Mouse (Mus musculus): ENCODE measurements around the gene Pdhb. TPM values are rescaled to one million over a fixed set of nuclear protein-coding genes. Genes with fewer than 3 reads are reported as not detected.

Pdhb gene
- polyA plus RNA-seq, 1 experiment from 2014 or later: 207 TPM

DNA sequence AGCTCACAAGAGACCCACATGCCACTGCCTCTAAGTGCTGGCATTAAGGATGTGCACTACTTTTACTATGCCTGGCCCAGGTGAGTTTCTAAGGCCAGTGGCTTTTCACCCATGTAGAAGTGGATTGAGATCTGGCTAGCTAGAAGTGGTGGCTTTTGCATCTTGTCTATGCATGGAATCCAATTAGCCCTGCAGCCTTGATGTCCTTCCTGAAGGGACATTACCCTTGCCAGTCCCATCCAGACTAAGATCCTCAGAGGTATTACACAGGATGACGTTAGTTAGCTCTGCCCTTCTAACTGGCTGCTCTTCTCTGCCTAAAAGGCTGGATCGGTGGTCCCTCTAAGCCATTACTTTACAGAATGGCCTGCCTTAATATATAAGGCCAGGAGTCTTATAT is 40.2 kb upstream of the Pdhb start:
- no peak overlapping the region for H3K9ac ChIP-seq
- peaks cover 15% of the 10 kb centered on the region for H3K4me1 ChIP-seq
- H3K4me2 ChIP-seq (replicated peaks): no peak overlapping the region
- 88% methylated on average over 2 of the region's 2 CpGs for WGBS
- H3K27ac ChIP-seq: no peak overlapping the region
- H3K36me3 ChIP-seq: no peaks in the 10 kb centered on the region
- H3K9me3 ChIP-seq (replicated peaks): no peaks in the 10 kb centered on the region
- H3K4me3 ChIP-seq: no peak overlapping the region
- no peak for ATAC-seq (ENCODE audit: low FRiP score)
- H3K27me3 ChIP-seq: peaks cover 24% of the 10 kb centered on the region

DNA sequence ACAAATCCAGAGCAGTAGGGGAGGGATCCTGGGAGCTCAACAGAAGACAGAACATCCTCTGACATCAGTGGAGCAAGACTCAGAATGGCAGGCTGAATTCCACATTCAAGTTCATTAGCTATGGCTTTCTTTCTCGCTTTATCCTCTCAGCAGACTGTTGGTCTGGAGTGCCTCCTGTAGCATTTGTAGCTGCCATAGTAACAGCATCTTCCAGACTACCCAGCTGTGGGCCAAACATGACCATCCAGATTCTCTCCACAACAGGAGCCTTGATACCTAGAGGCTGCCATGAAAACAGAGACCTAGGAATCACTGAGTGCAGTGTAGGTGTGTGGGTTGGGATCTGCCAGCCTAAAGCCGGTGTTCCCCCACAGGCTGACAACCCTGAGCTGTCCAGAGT is 37.1 kb upstream of the Pdhb start:
- 84% methylated on average over 2 of the region's 2 CpGs for WGBS
- no peak for ATAC-seq (ENCODE audit: low FRiP score)

DNA sequence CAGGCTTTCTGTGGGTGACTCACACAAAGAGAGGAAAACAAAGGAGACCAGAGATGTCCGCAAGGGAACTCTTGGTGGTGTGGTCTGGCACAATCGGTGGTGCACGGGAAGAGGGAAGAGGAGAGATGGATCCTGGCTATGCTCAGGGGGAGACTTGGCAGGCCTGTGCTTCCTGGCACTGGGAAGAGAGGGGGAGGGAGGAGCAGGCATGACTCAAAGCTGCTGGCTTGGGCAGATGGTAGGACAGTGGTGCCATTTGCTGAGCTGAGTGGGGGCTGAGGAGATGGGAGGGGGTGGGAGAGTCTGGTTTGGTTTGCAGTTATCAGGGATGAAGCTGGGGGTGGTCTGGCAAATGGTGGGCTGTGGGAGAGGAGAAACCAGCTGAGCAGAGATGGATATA is 36.1 kb upstream of the Pdhb start:
- Histone ChIP-seq H3K36me3 (no peaks in the 10 kb centered on the region), H3K27me3 (no peaks in the 10 kb centered on the region), H3K9me3 (replicated peaks) (no peaks in the 10 kb centered on the region), H3K27ac (no peak overlapping the region), H3K4me3 (no peak overlapping the region), H3K9ac (no peak overlapping the region), H3K4me2 (replicated peaks) (no peak overlapping the region), H3K4me1 (peaks cover 11% of the 10 kb centered on the region)
- 73% methylated on average over 3 of the region's 3 CpGs for WGBS
- no peak for ATAC-seq (ENCODE audit: low FRiP score)

More for the DNA sequence above, 37.1 kb upstream of the Pdhb start:
- no peak overlapping the region for H3K4me3 ChIP-seq
- H3K9ac ChIP-seq: no peak overlapping the region
- no peaks in the 10 kb centered on the region for H3K9me3 ChIP-seq (replicated peaks)
- H3K4me1 ChIP-seq: peaks cover 15% of the 10 kb centered on the region
- no peak overlapping the region for H3K4me2 ChIP-seq (replicated peaks)
- no peaks in the 10 kb centered on the region for H3K36me3 ChIP-seq
- peaks cover 2% of the 10 kb centered on the region; the same call in 1 of the 2 replicates for H3K27me3 ChIP-seq
- H3K27ac ChIP-seq: no peak overlapping the region

DNA sequence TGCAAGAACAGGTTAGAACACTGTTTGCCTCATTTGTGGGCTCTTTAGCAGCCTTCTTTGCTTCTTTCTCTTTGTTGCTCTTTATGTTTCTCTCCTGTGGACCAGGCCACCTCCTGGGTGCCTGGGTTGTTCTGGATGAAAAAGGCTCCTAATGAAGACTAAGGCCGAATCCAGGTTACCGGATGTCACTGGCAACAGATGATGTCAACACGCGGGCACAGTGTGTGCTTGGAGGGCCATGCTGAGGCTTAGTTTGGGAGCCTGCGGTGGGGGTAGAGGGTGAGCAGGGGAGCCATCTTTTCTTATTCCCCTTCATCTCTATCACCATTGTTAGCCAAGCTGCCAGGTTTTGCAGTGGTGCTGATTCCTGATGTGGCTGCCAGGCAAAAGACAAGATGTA is 34.7 kb upstream of the Pdhb start:
- Histone ChIP-seq H3K9ac (no peak overlapping the region), H3K27ac (peak overlapping the region; percentile 55; the same call in 1 of the 2 replicates), H3K4me1 (peaks cover 11% of the 10 kb centered on the region), H3K4me3 (no peak overlapping the region), H3K27me3 (no peaks in the 10 kb centered on the region), H3K4me2 (replicated peaks) (no peak overlapping the region), H3K9me3 (replicated peaks) (no peaks in the 10 kb centered on the region), H3K36me3 (no peaks in the 10 kb centered on the region)
- WGBS: 52% methylated on average over 5 of the region's 5 CpGs
- no peak for ATAC-seq (ENCODE audit: low FRiP score)

DNA sequence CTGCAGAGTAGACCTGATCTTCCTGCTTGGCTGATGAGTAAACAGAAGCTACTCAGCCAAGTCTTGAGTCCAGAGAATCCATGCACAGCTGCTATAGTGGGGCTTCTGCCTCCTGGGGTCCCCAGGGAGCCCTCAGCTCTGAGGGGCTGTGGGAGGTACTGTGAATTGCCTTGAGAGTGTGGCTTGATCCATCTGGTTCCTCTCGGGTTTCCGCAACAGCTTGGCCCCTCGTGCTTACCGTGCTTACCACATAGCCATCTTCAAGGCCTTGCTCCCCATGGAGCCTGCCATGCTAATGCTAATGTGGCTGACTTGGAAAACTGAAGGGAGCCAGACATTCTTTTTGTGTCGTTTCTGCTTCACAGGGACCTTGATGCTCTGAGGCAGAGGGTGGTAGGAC is 34.3 kb upstream of the Pdhb start:
- no peaks in the 10 kb centered on the region for H3K9me3 ChIP-seq (replicated peaks)
- H3K27me3 ChIP-seq: no peaks in the 10 kb centered on the region
- ATAC-seq (ENCODE audit: low FRiP score): peak; percentile 62
- 10% methylated on average over 5 of the region's 5 CpGs for WGBS
- peaks cover 11% of the 10 kb centered on the region for H3K4me1 ChIP-seq
- H3K36me3 ChIP-seq: no peaks in the 10 kb centered on the region
- no peak overlapping the region for H3K4me2 ChIP-seq (replicated peaks)
- no peak overlapping the region for H3K4me3 ChIP-seq
- H3K9ac ChIP-seq: no peak overlapping the region
- H3K27ac ChIP-seq: peak overlapping the region; percentile 55; the same call in 1 of the 2 replicates

DNA sequence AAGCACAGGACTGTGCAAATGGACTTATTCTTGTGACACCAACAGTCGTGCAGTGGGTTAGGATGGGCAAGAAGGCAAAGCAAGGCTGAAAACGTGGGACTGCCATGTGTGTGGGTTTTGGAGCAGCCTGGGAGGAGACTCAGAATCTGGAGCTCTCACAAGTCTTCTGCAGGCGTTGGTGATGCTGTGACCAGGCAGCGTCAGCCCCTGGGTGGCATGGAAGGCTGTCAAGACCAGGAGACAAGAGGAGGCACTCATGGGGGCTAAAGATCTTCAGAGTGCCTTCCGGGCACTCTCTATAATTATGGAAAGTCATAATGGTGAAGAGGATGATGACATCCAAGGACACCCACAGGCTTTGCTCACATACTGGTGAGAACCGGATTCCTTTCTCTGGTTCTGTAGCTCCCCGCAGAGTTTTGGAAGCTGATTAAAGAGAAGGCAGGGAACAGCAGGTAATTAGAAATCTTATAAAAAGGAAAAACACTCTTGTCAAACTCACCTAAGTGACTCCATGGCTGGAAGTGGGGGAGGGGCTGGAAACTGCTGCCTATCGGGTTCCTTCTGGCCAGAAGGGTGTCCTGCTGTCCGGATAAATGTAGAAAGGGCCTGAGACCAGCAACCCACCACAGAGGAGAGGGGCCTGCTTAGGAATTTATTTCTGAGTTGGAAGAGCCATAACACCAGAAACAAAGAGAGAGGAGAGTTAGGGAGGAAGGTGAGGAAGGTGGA is 33.5 kb upstream of the Pdhb start:
- Histone ChIP-seq H3K9me3 (replicated peaks) (no peaks in the 10 kb centered on the region), H3K4me1 (peaks cover 11% of the 10 kb centered on the region), H3K27me3 (no peaks in the 10 kb centered on the region), H3K9ac (no peak overlapping the region), H3K4me2 (replicated peaks) (no peak overlapping the region), H3K4me3 (no peak overlapping the region), H3K36me3 (no peaks in the 10 kb centered on the region), H3K27ac (no peak overlapping the region)
- 49% methylated on average over 9 of the region's 9 CpGs for WGBS
- ATAC-seq (ENCODE audit: low FRiP score): no peak

DNA sequence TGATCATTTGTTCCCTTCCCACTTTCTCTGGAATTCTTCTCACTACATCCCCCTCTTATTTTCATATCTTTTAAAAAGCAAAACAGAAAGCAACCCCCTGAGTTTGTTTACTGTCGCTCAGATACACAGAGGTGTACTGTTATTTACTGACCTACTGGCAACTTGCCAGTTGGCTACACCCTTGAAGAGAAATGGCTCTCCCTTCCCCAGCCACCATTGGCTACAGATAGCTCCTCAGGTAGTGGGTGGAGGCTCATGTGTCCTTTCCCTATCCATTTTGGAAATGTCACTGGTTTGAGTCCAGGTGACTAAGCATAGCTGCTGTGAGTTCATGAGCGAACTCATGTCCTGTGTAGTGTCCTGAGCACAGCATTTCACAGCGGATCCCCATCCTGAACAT is 28.9 kb upstream of the Pdhb start:
- 87% methylated on average over 3 of the region's 3 CpGs for WGBS
- no peaks in the 10 kb centered on the region for H3K9me3 ChIP-seq (replicated peaks)

DNA sequence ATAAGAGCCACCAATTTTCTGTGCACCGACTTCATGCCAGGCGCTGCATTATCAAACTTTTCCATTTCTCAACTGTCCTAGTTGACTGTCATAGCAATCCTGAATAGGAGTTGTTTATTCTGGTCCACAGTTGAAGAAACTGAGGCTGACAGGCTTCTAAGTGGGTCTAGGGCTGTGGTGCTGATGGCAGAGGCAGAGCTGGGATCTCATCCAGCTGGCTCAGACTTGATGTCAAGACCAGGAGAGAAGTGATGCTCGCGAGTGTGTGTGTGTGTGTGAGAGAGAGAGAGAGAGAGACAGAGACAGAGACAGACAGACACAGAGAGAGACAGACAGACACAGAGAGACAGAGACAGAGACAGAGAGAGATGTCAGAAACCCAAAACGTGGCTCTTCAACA is 27.9 kb upstream of the Pdhb start:
- Histone ChIP-seq H3K4me2 (replicated peaks) (no peak overlapping the region), H3K4me3 (no peak overlapping the region), H3K36me3 (no peaks in the 10 kb centered on the region), H3K27ac (no peak overlapping the region), H3K9me3 (replicated peaks) (no peaks in the 10 kb centered on the region), H3K9ac (no peak overlapping the region), H3K27me3 (no peaks in the 10 kb centered on the region), H3K4me1 (no peaks in the 10 kb centered on the region)
- no peak for ATAC-seq (ENCODE audit: low FRiP score)
- WGBS: 85% methylated on average over 5 of the region's 5 CpGs

More for the DNA sequence above, 28.9 kb upstream of the Pdhb start:
- peaks cover 2% of the 10 kb centered on the region; the same call in 1 of the 2 replicates for H3K4me1 ChIP-seq
- no peaks in the 10 kb centered on the region for H3K27me3 ChIP-seq
- no peak overlapping the region for H3K4me3 ChIP-seq
- H3K4me2 ChIP-seq (replicated peaks): no peak overlapping the region
- H3K27ac ChIP-seq: no peak overlapping the region
- ATAC-seq (ENCODE audit: low FRiP score): no peak
- H3K9ac ChIP-seq: no peak overlapping the region
- H3K36me3 ChIP-seq: no peaks in the 10 kb centered on the region

DNA sequence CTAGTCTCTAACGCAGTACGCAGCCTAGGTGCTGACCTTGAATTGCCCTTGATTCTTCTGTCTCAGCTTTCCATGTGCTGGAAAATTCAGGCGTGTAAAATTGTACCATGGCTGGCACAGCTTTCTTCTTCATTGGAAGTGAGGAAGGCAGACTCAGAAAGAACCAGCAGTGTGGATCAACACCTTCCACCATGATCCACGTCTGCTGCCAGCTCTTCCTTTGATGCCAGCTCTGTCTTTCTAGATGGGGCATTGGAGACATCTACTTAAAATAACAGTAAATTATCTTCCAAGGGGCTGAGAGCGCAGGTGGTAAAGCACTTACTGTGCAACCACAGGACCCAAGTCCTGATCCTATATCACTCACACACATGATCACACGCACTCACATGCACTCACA is 19.9 kb upstream of the Pdhb start:
- Histone ChIP-seq H3K27ac (no peak overlapping the region), H3K27me3 (no peaks in the 10 kb centered on the region), H3K9ac (no peak overlapping the region), H3K4me2 (replicated peaks) (no peak overlapping the region), H3K4me1 (no peaks in the 10 kb centered on the region), H3K4me3 (no peak overlapping the region), H3K9me3 (replicated peaks) (no peaks in the 10 kb centered on the region), H3K36me3 (no peaks in the 10 kb centered on the region)
- no peak for ATAC-seq (ENCODE audit: low FRiP score)
- 92% methylated on average over 6 of the region's 6 CpGs for WGBS

DNA sequence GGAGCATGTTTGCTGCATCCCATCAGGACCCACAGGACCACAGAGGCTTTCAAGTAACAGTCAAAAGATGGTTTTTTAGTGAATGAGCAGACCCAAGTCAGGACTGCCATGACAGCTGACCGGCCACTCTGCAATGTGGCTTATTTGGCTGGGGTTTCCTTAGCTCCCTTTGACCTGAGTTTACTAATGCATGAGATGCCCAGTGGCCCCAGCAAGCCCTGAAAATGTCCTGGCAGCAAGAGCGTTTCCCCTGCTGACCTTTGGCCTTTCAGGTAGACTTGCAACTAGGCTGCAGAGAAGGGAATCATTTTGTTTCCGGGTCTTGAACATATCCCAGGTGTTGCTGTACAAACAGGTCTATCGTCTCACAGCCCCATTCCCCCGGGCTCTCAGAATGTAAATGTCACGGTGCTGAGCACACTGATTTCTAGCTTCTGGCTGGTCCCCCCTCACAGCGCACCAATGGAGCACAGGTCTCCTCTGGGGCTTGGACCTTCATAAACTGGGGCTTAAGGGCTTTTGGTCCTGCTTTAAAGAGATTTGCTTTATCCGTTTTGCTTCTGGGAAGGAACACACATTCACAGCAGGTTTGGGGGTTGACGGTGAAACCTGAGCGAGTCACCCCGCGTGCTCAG is 18.6 kb upstream of the Pdhb start:
- Histone ChIP-seq H3K27ac (no peak overlapping the region), H3K9me3 (replicated peaks) (no peaks in the 10 kb centered on the region), H3K36me3 (no peaks in the 10 kb centered on the region), H3K9ac (no peak overlapping the region), H3K27me3 (no peaks in the 10 kb centered on the region), H3K4me3 (no peak overlapping the region), H3K4me1 (no peaks in the 10 kb centered on the region), H3K4me2 (replicated peaks) (no peak overlapping the region)
- ATAC-seq (ENCODE audit: low FRiP score): no peak
- WGBS: 74% methylated on average over 12 of the region's 12 CpGs

DNA sequence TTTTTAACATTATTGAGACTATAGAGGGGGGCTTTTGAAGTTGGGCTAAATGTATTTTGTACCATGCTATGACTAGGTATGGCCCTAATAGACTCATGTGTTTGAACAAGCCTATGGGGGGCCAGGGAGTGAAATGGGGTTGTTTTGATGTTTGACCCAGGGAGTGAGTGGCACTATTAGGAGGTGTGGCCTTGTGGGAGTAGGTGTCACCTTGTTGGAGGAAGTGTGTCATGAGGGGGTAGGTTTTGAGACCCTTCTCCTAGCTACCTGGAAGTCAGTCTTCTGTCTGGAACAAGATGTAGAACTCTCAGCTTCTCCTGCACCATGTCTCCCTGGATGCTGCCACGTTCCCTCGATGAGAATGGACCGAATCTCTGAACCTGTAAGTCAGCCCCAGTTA is 17.7 kb upstream of the Pdhb start:
- ATAC-seq (ENCODE audit: low FRiP score): no peak
- no peak overlapping the region for H3K27ac ChIP-seq
- WGBS: 86% methylated on average over 3 of the region's 3 CpGs

DNA sequence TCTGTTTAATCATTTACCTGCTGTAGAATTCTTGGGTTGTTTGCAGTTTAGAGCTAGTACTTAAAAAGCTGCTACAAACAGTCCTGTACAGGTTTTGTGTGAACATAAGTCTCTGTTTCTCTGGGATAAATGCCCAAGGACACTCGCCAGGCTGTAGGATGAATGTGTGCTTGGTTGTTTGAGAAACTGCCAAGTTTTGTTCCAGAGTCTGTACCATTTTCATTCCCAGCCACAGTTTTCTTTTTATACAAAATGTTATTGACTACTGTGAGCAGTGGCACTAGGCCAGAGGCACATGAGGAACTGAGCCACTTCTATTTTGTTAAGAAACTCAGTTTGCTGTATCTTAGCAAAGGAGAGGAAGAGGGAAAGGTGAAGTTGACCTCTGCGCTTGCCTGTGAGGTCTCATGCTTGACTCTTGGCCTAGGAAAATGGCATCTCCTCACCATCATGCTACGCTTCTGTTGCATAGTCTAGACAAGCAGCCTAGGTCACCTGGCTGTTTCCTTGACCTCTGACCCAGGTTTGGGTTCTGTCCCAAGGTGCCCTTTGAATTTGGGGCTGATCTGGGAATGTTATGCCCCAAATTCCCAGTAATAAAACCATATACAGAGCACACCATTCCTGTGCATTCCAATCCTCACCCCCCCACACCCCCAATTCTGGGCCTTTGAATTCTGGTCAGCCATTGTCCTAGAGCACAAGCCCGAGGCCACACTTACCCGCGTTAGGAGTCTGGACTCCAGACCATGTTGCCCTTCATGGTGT is 13.6 kb upstream of the Pdhb start:
- no peaks in the 10 kb centered on the region for H3K4me1 ChIP-seq
- no peak for ATAC-seq (ENCODE audit: low FRiP score)
- H3K9me3 ChIP-seq (replicated peaks): no peaks in the 10 kb centered on the region
- H3K36me3 ChIP-seq: no peaks in the 10 kb centered on the region
- H3K4me2 ChIP-seq (replicated peaks): no peak overlapping the region
- 90% methylated on average over 6 of the region's 6 CpGs for WGBS
- H3K27ac ChIP-seq: no peak overlapping the region
- H3K9ac ChIP-seq: no peak overlapping the region
- no peaks in the 10 kb centered on the region for H3K27me3 ChIP-seq
- no peak overlapping the region for H3K4me3 ChIP-seq

More for the DNA sequence above, 17.7 kb upstream of the Pdhb start:
- no peak overlapping the region for H3K4me2 ChIP-seq (replicated peaks)
- H3K9ac ChIP-seq: no peak overlapping the region
- H3K36me3 ChIP-seq: no peaks in the 10 kb centered on the region
- H3K4me3 ChIP-seq: no peak overlapping the region
- H3K4me1 ChIP-seq: no peaks in the 10 kb centered on the region
- no peaks in the 10 kb centered on the region for H3K9me3 ChIP-seq (replicated peaks)
- no peaks in the 10 kb centered on the region for H3K27me3 ChIP-seq
